Mouse (Mus musculus) stomach, embryonic 14.5 days (tissue): ENCODE data around the gene Fra10ac1. TPM values are rescaled to one million over a fixed set of nuclear protein-coding genes. Genes with fewer than 3 reads are reported as not detected.

Experiments used
- ATAC-seq: fragments of 200-750 bp; cut with Nextera tagmentation; 2 replicates; pipeline ENCODE4 v1.8.0; 2017; ENCODE audit warnings: low read depth, moderate TSS enrichment; ENCODE audit not compliant: insufficient number of reproducible peaks, insufficient read depth, low FRiP score
- H3K27ac ChIP-seq: fragments of 300-500 bp; sonication (generic); 2 replicates; pipeline ENCODE4 v1.5.1; 2014; ENCODE audit warnings: mild to moderate bottlenecking, low read length, moderate library complexity, mixed read lengths
- H3K27me3 ChIP-seq: fragments of 300-500 bp; sonication (generic); 2 replicates; pipeline ENCODE4 v1.6.1; 2014; ENCODE audit warnings: low read length, control low read depth, mixed read lengths; ENCODE audit not compliant: control insufficient read depth, insufficient read depth
- H3K36me3 ChIP-seq: fragments of 300-500 bp; sonication (generic); 2 replicates; pipeline ENCODE4 v1.6.1; 2014; ENCODE audit warnings: mild to moderate bottlenecking, control low read depth, low read length, moderate library complexity, mixed read lengths; ENCODE audit not compliant: control insufficient read depth, insufficient read depth
- H3K4me1 ChIP-seq: fragments of 300-500 bp; sonication (generic); 2 replicates; pipeline ENCODE4 v1.6.1; 2014; ENCODE audit warnings: low read length, control low read depth, mixed read lengths; ENCODE audit not compliant: control insufficient read depth, insufficient read depth
- H3K4me2 ChIP-seq: fragments of 300-500 bp; sonication (generic); replicated peaks from 2 replicates; pipeline ENCODE4 v1.6.1; 2014; ENCODE audit warnings: low read depth, low read length, control low read depth
- H3K4me3 ChIP-seq: fragments of 300-500 bp; sonication (generic); 2 replicates; pipeline ENCODE4 v1.5.1; 2014; ENCODE audit warnings: low read depth, low read length, control low read depth
- H3K9ac ChIP-seq: fragments of 300-500 bp; sonication (generic); replicated peaks from 2 replicates; pipeline ENCODE4 v1.6.1; 2014; ENCODE audit warnings: low read depth, mild to moderate bottlenecking, control low read depth, low read length, moderate library complexity, mixed read lengths
- H3K9me3 ChIP-seq: fragments of 300-500 bp; sonication (generic); 2 replicates; pipeline ENCODE4 v1.6.1; 2016; ENCODE audit warnings: low read depth, low read length, control low read depth; ENCODE audit not compliant: control insufficient read depth
- WGBS: fragments of 180-500 bp; shearing (Covaris S2); extraction: QIAGEN DNeasy Blood & Tissue Kit; methylation state at CpG from one replicate; pipeline ENCODE4 v1.1.7; 2014; 5-methylcytosine and 5-hydroxymethylcytosine counted together
- polyA plus RNA-seq: library from polyadenylated mRNA; unstranded; fragments of >200 nt; fragmentation: Nextera tagmentation; extraction: Ambion mirVana; gene quantifications from 2 replicates; pipeline ENCODE4 v1.2.1, GENCODE M21; 2014

The Fra10ac1 gene
- 32.2 and 36.7 TPM in 2 replicates for polyA plus RNA-seq

DNA sequence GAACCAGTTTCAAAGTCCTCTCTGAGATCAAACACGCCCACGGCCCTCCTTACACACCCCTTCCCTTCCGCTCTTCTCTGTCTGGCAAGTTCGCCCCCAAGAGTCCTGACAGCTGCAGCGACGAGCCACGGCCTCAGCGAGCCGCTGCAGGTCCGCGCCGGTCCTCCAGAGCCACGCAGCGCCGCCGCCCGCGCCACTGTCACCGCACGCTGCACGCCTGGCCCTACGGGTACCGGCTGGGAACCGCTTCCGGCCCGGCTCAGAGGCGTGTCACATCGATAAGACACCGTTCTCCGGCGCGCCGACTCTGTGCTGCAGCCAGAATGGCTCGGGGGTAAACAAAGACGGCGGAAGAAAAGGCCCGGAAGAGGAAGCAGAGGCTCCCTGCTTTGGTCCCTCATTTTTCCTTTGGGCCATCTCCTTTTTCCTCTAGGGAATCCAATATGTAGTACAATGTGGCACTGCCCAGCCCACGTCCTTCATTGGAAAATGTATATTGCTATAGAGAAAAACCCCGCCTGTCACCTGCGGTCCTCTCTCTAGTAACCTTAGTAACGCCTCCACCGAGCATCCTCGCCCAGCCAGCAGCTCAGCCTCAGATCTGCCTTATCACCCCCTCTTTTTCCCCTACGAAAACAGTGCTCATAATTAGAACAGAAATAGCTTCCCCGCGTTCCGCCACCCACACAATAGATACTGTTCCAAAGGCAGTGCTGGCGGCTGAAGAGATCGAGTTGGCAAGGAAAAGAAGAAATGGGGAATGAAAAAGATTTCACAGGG, at the start of gene Fra10ac1:
Gene Fra10ac1 (minus strand): TSS at position 252 of the 780 bp plus-strand sequence.
- Histone ChIP-seq H3K27me3 (no peaks in the 10 kb centered on the region), H3K4me2 (peak within 1 kb of the TSS; percentile 59), H3K36me3 (no peaks in the 10 kb centered on the region), H3K4me3 (peak within 1 kb of the TSS; percentile 78), H3K4me1 (0 out of 2 replicates have a peak, but pooled peaks cover 4% of the 10 kb centered on the region), H3K27ac (peak within 1 kb of the TSS; percentile 76), H3K9ac (peak within 1 kb of the TSS; percentile 64), H3K9me3 (no peaks in the 10 kb centered on the region)
- WGBS: under 1% methylated on average over 49 of the region's 49 CpGs
- ATAC-seq: peak; percentile 95

DNA sequence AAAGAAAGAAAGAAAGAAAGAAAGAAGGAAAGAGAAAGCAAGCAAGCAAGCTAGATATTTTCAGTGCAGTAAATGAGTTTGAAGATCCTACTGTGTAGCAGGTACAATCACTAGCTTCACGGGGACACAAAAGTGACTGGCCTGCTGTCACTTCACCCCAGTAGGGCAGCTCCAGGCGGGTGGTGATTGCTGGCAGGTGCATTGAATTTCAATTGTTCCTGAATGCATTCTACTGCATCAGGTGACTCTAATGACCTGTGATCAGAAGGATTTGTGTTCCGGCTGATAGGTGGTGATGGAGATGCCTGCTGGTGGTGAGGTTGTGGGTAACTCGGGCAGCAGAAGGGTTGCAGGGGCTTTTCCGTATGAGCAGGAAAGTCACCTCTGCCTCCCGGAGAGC, 47.1 kb upstream of the Fra10ac1 start:
- no peak overlapping the region for H3K27ac ChIP-seq
- H3K4me3 ChIP-seq: no peak overlapping the region
- H3K4me2 ChIP-seq: no peak overlapping the region
- 44% methylated on average over 6 of the region's 6 CpGs for whole genome bisulfite sequencing
- H3K9ac ChIP-seq: no peak overlapping the region
- no peaks in the 10 kb centered on the region for H3K9me3 ChIP-seq
- H3K36me3 ChIP-seq: no peaks in the 10 kb centered on the region
- ATAC-seq: no peak
- H3K27me3 ChIP-seq: no peaks in the 10 kb centered on the region
- no peaks in the 10 kb centered on the region for H3K4me1 ChIP-seq

DNA sequence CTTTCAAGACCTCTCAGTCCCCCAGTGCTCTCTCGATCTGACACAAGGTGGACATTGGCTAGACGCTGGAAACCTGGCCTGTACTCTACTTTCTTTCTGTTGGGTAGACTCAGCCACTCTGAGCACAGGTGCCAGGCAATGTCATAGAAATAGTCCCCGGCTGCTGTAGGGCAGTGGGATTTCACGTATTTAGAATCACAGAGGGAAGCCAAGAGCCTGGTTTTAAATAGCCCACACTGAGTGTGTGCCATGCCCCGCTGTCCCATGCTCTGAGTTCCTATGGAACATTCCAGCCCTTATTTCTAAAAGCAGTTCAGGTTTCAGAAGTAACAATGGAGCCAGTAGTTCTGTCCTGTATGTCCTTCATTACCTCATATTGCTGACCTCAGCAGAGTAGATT, 43.5 kb upstream of the Fra10ac1 start:
- ATAC-seq: no peak
- H3K36me3 ChIP-seq: no peaks in the 10 kb centered on the region

DNA sequence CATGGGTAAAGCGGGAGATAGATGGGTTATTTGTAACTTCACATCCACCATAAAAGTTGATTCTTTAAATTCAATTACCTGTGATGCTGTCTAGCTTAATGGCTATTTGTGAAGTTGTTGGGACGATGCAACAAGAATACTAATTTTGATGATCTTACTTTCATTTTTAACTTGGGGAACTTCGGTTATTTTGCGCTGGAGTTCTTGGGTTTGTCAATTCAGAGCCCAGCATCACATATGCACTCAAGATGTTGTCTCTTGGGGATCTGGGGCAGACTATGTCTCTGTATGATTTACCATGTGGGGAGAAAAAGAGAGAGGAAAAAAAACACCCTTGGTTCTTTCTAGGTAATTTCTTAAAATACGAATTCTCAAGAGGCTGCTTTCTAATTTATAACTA, 41.8 kb upstream of the Fra10ac1 start:
- H3K27me3 ChIP-seq: no peaks in the 10 kb centered on the region
- peaks cover 6% of the 10 kb centered on the region; the same call in 1 of the 2 replicates for H3K4me1 ChIP-seq
- H3K9ac ChIP-seq: no peak overlapping the region

More for the DNA sequence above, 43.5 kb upstream of the Fra10ac1 start:
- 80% methylated on average over 5 of the region's 5 CpGs for WGBS
- H3K9ac ChIP-seq: no peak overlapping the region
- H3K9me3 ChIP-seq: no peaks in the 10 kb centered on the region
- no peak overlapping the region for H3K4me2 ChIP-seq
- no peak overlapping the region for H3K4me3 ChIP-seq
- no peaks in the 10 kb centered on the region for H3K27me3 ChIP-seq
- peaks cover 6% of the 10 kb centered on the region; the same call in 1 of the 2 replicates for H3K4me1 ChIP-seq
- no peak overlapping the region for H3K27ac ChIP-seq

DNA sequence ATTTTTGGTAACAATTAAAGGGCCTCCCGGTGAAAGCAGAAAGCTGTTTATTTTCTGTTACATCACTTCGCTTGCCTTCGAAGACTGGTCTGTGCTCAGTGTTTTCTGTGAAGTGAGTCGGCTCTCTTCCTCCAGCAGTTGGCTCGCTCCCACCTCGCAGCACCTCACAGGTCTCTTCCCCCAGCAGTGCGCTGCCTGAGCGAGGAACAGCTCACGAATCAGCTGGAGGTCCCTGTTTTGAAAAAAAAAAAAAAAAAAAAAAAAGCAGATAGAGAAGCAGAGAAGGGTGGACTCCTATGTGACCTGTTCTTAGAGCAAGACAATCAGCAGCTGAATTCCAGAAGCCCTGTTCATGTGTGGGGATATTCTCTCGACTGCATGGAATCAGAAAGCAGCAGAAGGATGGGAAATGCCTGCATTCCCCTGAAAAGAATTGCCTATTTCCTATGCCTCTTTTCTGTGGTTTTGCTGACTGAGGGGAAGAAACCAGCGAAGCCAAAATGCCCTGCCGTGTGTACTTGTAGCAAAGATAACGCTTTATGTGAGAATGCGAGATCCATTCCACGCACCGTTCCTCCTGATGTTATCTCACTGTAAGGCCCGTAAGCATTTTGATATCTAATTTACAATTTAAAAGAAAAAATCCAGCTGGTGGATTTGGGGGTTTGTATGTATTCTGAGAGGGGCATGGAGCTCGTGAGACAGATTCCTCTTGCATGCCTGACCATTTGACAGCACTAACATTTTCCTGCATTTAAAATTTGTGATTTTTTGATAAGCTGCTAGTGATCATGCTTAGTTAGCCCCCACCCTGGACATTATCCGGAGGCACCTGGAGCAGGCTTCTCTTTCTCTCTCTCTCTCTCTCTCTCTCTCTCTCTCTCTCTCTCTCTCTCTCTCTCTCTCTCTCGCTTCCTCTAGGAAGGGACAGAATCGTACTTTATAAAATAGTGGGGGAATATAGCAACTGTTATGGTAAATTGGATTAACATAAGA, 40.8 kb upstream of the Fra10ac1 start, which contains the start of gene Lgi1:
Gene Lgi1 (plus strand): TSS at position 32 of the 996 bp plus-strand sequence.
- WGBS: 22% methylated on average over 21 of the region's 21 CpGs
- peak within 1 kb of the TSS; percentile 11 for H3K4me3 ChIP-seq

More for the DNA sequence above, 41.8 kb upstream of the Fra10ac1 start:
- H3K27ac ChIP-seq: no peak overlapping the region
- H3K4me3 ChIP-seq: no peak overlapping the region
- no peak for ATAC-seq
- WGBS: 89% methylated on average over 5 of the region's 5 CpGs
- no peaks in the 10 kb centered on the region for H3K9me3 ChIP-seq
- no peaks in the 10 kb centered on the region for H3K36me3 ChIP-seq
- H3K4me2 ChIP-seq: no peak overlapping the region

DNA sequence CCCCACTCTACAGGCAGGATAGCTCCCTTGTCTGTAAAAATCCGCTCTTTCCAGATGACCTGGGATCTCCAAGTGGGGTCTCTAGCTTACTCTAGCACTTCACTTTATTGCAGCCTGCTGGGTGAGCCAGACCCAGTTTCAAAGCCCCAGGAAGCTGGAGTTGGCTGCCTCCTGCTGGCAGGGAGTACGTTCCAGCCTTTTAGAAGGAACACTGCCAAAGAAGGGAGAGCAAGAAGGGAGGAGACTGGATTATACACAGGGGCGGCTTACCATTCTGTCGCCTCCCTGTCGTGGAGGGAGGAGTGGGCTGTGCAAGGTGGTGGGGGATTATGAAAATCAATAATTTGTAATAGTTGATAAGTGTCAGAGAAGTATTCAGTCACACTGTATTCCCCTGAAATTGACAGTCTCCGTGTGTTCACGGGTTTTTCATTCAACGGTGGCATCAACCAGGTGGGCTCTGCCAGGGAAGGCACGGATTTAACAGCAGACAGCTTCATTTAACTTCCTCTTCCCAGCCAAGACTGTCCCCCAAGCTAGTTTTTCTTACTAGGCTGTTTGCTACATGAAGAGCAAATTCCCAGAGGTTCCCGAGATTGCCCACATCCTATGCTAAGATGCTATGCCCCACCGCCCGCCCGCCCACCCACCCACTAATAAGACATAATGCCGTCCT, 40.0 kb upstream of the Fra10ac1 start:
- Histone ChIP-seq H3K27ac (no peak overlapping the region), H3K4me2 (peak overlapping the region; percentile 33), H3K9me3 (no peaks in the 10 kb centered on the region), H3K36me3 (no peaks in the 10 kb centered on the region), H3K27me3 (no peaks in the 10 kb centered on the region), H3K4me3 (peak overlapping the region; percentile 11), H3K4me1 (peaks cover 6% of the 10 kb centered on the region; the same call in 1 of the 2 replicates), H3K9ac (no peak overlapping the region)
- 26% methylated on average over 14 of the region's 14 CpGs for WGBS
- no peak for ATAC-seq

More for the DNA sequence above, 40.8 kb upstream of the Fra10ac1 start, which contains the start of gene Lgi1:
- H3K27ac ChIP-seq: no peak within 1 kb of the TSS
- H3K27me3 ChIP-seq: no peaks in the 10 kb centered on the region
- peaks cover 6% of the 10 kb centered on the region; the same call in 1 of the 2 replicates for H3K4me1 ChIP-seq
- H3K36me3 ChIP-seq: no peaks in the 10 kb centered on the region
- no peak within 1 kb of the TSS for H3K9ac ChIP-seq
- H3K9me3 ChIP-seq: no peaks in the 10 kb centered on the region
- peak within 1 kb of the TSS; percentile 33 for H3K4me2 ChIP-seq
- ATAC-seq: no peak

DNA sequence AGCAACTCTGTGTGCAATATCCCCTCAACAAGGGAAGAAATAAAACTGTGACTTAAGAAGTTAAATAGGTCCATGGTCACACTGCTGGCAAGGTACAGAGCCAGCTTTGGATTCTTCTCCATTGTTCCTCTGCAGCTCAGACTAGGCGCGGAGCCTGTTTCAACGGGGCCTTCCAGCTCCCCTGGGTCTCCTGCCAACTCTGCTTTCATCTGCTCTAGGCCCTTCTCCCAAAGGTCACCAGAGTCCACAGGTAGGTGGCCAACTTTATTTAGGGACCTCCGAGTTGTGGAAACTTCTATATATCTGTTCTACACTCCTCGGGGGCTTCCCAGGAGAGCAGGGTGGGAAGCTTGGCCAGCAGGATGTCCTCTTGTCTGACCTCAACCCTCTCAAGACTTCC, 37.4 kb upstream of the Fra10ac1 start:
- H3K27me3 ChIP-seq: no peaks in the 10 kb centered on the region
- peaks cover 6% of the 10 kb centered on the region; the same call in 1 of the 2 replicates for H3K4me1 ChIP-seq
- ATAC-seq: no peak
- WGBS: 80% methylated on average over 5 of the region's 5 CpGs
- H3K9me3 ChIP-seq: no peaks in the 10 kb centered on the region
- no peak overlapping the region for H3K9ac ChIP-seq
- H3K36me3 ChIP-seq: no peaks in the 10 kb centered on the region
- H3K27ac ChIP-seq: no peak overlapping the region
- H3K4me3 ChIP-seq: no peak overlapping the region
- no peak overlapping the region for H3K4me2 ChIP-seq
